ENCODE assay signal across 16 mouse cellular contexts in the genomic region with DNA sequence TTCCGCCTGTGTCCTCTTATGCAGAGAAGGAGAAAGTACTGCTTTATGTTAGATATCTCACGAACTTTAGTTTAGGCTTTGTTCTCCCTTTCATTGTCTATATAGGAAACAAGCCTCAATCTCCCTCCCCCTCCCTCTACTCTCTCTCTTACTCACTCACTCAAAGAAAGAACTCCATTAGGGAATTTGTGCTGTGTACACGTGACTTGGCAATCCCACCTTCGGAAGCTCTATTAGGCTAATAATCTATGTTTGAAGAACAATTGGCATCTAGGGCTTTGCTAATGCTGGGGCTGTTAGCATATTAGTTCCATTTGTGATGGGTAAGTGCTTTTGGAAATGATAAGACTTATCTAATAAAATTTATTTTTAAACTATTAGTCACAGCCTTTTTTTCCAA.
"Had no signal": no experiment of that assay in that cellular context is flagged by ENCODE, and none has a peak within 500 bp of the region (broad histone marks: within the 10 kb centered on the region; RNA-seq: fewer than 3 reads in every experiment).

No protein-coding gene starts in this region.

- H3K4me1 ChIP-seq: liver, embryonic 15.5 days; megakaryocyte, embryonic 14.5 days; stomach, embryonic 15.5 days had no signal

- H3K27me3 ChIP-seq: liver, embryonic 15.5 days; megakaryocyte, embryonic 14.5 days; midbrain, embryonic 13.5 days; stomach, embryonic 15.5 days had no signal

- H3K9me3 ChIP-seq: limb, embryonic 10.5 days; liver, embryonic 15.5 days; midbrain, embryonic 13.5 days; stomach, embryonic 15.5 days had no signal

- H3K9ac ChIP-seq: liver, embryonic 15.5 days; lung, embryonic 14.5 days; midbrain, embryonic 13.5 days; stomach, embryonic 15.5 days had no signal

- H3K36me3 ChIP-seq: limb, embryonic 10.5 days; liver, embryonic 15.5 days; midbrain, embryonic 13.5 days; stomach, embryonic 15.5 days had no signal

- H3K4me2 ChIP-seq: liver, embryonic 11.5 days; liver, embryonic 15.5 days; lung, embryonic 14.5 days; midbrain, embryonic 13.5 days; stomach, embryonic 15.5 days had no signal

- ATAC-seq: midbrain, embryonic 13.5 days had no signal

- H3K27ac ChIP-seq: left cerebral cortex, adult 2 months; limb, embryonic 10.5 days; liver, embryonic 15.5 days; macrophage; midbrain, embryonic 13.5 days; stomach, embryonic 15.5 days had no signal

- DNase-seq: kidney, adult 18-20 months; kidney, postnatal 10 days; kidney, postnatal 4 days; lung, embryonic 14.5 days; lung, postnatal 10 days; right cerebral cortex, postnatal 14 days; thymus, adult 2 months; thymus, postnatal 25 days had no signal

- H3K4me3 ChIP-seq: left cerebral cortex, adult 2 months; limb, embryonic 10.5 days; liver, embryonic 15.5 days; megakaryocyte, embryonic 14.5 days; midbrain, embryonic 13.5 days; stomach, embryonic 15.5 days had no signal
